Mouse (Mus musculus): ENCODE data around the gene Ergic1. TPM values are rescaled to one million over a fixed set of nuclear protein-coding genes. Genes with fewer than 3 reads are reported as not detected.

Gene Ergic1
- polyA plus RNA-seq, 1 experiment from 2014 or later = 34.4 TPM

DNA sequence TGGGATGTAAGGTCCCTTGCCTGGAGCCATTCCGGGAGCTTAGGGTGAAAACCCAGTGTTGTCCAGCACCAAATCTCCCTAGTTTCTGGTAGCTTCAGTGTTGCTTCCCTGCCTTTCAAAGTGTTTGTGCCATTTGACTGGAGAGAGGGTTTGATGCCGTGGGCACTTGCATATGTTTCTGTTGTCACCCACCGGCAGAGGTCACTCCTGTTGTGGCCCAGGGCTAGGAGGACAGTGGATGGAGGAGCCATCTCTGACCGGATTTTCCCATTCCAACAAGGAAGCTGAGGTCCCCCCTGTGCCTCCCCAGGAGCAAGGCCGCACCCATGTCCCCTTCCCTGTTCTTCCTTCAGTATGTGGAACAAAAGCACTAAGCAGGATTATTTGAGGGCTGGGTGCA is 128.9 kb downstream of the Ergic1 start:
- no peak overlapping the region for H3K4me2 ChIP-seq (ENCODE audit: low read depth, low read length)
- no peak overlapping the region for H3K4me3 ChIP-seq (ENCODE audit: low read depth, low read length)
- peaks cover 8% of the 10 kb centered on the region for H3K36me3 ChIP-seq (replicated peaks; ENCODE audit: insufficient read depth, low read length)
- H3K27ac ChIP-seq (ENCODE audit: low read depth) = no peak overlapping the region; the same call in 1 of the 2 replicates
- WGBS (ENCODE audit: insufficient replicate concordance) = 80% methylated on average over 5 of the region's 5 CpGs
- H3K4me1 ChIP-seq (ENCODE audit: insufficient read depth) = peaks cover 5% of the 10 kb centered on the region; the same call in 1 of the 2 replicates
- H3K9ac ChIP-seq (replicated peaks) = no peak overlapping the region
- DNase-seq (no peak), ATAC-seq (no peak)
- no peaks in the 10 kb centered on the region for H3K27me3 ChIP-seq (ENCODE audit: insufficient read depth, low read length)
- no peak for TF ChIP-seq EP300 (IDR thresholded peaks at IDR 0.05; ENCODE audit: low read depth)
- TF ChIP-seq CTCF (IDR thresholded peaks at IDR 0.05; ENCODE audit: low read depth) = no peak
- no peaks in the 10 kb centered on the region for H3K9me3 ChIP-seq (ENCODE audit: low read length)

DNA sequence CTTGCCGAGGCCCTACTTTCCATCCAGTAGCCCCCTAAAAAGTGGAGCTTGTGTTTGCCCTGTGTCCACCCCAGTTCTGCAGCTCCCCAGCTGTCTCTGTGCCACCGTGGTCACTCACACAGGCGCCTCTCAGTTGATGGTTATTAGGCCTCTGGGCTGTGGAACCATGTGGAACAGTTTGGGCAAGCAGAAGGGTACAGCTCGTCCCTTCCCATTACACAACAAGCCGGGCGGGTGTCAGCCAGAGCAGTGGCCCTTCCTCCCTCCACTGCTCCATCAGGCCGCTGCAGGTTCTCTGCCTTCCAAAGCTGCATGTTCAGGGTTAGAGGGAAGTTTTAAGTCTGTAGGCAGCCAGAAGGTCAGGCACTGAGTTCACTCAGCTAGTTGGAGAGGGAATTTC is 129.8 kb downstream of the Ergic1 start:
- Histone ChIP-seq H3K36me3 (replicated peaks; ENCODE audit: insufficient read depth, low read length) (peaks cover 17% of the 10 kb centered on the region), H3K27ac (ENCODE audit: low read depth) (0 out of 2 replicates have a peak overlapping the region, but pooled peaks have one; percentile 29), H3K4me1 (ENCODE audit: insufficient read depth) (peaks cover 5% of the 10 kb centered on the region; the same call in 1 of the 2 replicates), H3K27me3 (ENCODE audit: insufficient read depth, low read length) (no peaks in the 10 kb centered on the region), H3K4me2 (ENCODE audit: low read depth, low read length) (no peak overlapping the region), H3K9ac (replicated peaks) (no peak overlapping the region), H3K9me3 (ENCODE audit: low read length) (no peaks in the 10 kb centered on the region), H3K4me3 (ENCODE audit: low read depth, low read length) (no peak overlapping the region)
- DNase-seq (peak; percentile 48), ATAC-seq (peak; percentile 86)
- 0 out of 2 replicates have a peak, but pooled peaks have one; percentile 39 for TF ChIP-seq EP300 (IDR thresholded peaks at IDR 0.05; ENCODE audit: low read depth)
- TF ChIP-seq CTCF (IDR thresholded peaks at IDR 0.05; ENCODE audit: low read depth) = no peak
- 73% methylated on average over 7 of the region's 7 CpGs for WGBS (ENCODE audit: insufficient replicate concordance)

DNA sequence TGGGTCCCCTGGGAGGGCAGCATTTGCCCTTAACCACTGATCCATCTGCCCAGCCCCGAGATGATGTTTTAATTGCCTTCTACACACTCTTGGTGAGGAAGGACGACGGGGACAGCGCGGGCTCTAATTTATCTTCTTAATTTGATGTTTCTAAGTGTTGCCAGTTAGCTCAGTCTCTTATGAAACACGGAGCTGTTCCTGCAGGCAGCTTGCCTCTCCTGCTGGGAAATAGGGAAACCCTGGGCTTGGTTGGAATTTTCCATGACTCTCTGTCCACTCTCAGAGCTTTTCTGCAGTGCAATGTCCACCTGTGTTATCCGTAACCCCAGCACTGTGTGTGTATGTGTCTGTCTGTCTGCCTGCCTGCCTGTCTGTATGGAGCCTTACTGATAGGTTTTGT is 132.1 kb downstream of the Ergic1 start:
- Histone ChIP-seq H3K27ac (ENCODE audit: low read depth) (no peak overlapping the region), H3K9ac (replicated peaks) (no peak overlapping the region; the same call in 1 of the 2 replicates), H3K4me2 (ENCODE audit: low read depth, low read length) (no peak overlapping the region), H3K27me3 (ENCODE audit: insufficient read depth, low read length) (no peaks in the 10 kb centered on the region), H3K4me3 (ENCODE audit: low read depth, low read length) (no peak overlapping the region), H3K4me1 (ENCODE audit: insufficient read depth) (peaks cover 5% of the 10 kb centered on the region; the same call in 1 of the 2 replicates), H3K36me3 (replicated peaks; ENCODE audit: insufficient read depth, low read length) (peaks cover 35% of the 10 kb centered on the region), H3K9me3 (ENCODE audit: low read length) (no peaks in the 10 kb centered on the region)
- no peak for ATAC-seq
- TF ChIP-seq EP300 (IDR thresholded peaks at IDR 0.05; ENCODE audit: low read depth) (no peak), CTCF (IDR thresholded peaks at IDR 0.05; ENCODE audit: low read depth) (no peak)
- WGBS (ENCODE audit: insufficient replicate concordance) = 85% methylated on average over 7 of the region's 7 CpGs
- no peak for DNase-seq

DNA sequence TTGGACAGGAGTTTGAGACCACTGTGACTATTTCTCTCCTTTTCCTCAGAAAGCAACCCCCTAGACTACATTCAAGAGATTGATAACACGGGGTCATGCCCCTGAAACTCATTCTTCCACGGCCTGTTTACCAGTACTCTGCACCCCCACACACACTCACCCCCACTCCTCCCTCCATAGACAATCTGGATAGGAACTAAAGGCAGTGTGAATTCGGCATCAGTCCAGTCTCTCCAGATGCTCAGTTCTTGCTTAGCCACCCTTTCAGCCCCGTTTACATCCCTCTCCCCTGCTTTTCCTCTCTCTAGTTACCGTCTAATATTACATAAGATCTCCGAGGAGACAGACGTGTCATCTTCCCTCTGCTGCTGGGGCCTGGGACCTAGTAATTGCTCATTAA is 132.9 kb downstream of the Ergic1 start:
- WGBS (ENCODE audit: insufficient replicate concordance) = 67% methylated on average over 7 of the region's 7 CpGs
- Histone ChIP-seq H3K9ac (replicated peaks) (no peak overlapping the region), H3K4me3 (ENCODE audit: low read depth, low read length) (no peak overlapping the region), H3K4me1 (ENCODE audit: insufficient read depth) (peaks cover 5% of the 10 kb centered on the region; the same call in 1 of the 2 replicates), H3K36me3 (replicated peaks; ENCODE audit: insufficient read depth, low read length) (peaks cover 38% of the 10 kb centered on the region), H3K9me3 (ENCODE audit: low read length) (no peaks in the 10 kb centered on the region), H3K27me3 (ENCODE audit: insufficient read depth, low read length) (no peaks in the 10 kb centered on the region), H3K27ac (ENCODE audit: low read depth) (no peak overlapping the region), H3K4me2 (ENCODE audit: low read depth, low read length) (no peak overlapping the region)
- no peak for ATAC-seq
- DNase-seq = no peak
- TF ChIP-seq CTCF (IDR thresholded peaks at IDR 0.05; ENCODE audit: low read depth) = no peak
- no peak for TF ChIP-seq EP300 (IDR thresholded peaks at IDR 0.05; ENCODE audit: low read depth)

DNA sequence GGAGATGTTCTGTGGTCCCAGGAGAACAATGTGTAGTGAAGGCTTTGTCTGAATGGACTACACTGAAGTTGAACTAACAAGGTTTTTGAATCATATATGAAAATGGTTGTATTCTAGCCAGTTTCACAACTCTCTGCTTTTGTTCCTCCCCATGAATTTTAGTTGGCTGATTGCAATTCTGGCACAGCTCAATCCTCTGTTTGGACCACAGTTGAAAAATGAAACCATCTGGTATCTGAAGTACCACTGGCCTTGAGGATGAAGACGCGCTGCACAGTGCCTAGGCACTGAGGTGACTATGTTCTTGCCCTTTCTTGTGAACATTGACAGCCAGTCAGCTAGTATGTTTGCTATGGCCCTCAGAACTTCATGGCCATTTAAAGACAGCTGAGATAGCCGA is 133.9 kb downstream of the Ergic1 start:
- 89% methylated on average over 3 of the region's 3 CpGs for WGBS (ENCODE audit: insufficient replicate concordance)
- ATAC-seq (no peak), DNase-seq (no peak)
- Histone ChIP-seq H3K4me1 (ENCODE audit: insufficient read depth) (peaks cover 8% of the 10 kb centered on the region; the same call in 1 of the 2 replicates), H3K27ac (ENCODE audit: low read depth) (no peak overlapping the region), H3K9me3 (ENCODE audit: low read length) (no peaks in the 10 kb centered on the region), H3K4me3 (ENCODE audit: low read depth, low read length) (no peak overlapping the region), H3K9ac (replicated peaks) (no peak overlapping the region), H3K27me3 (ENCODE audit: insufficient read depth, low read length) (no peaks in the 10 kb centered on the region), H3K4me2 (ENCODE audit: low read depth, low read length) (no peak overlapping the region), H3K36me3 (replicated peaks; ENCODE audit: insufficient read depth, low read length) (peaks cover 40% of the 10 kb centered on the region)
- TF ChIP-seq EP300 (IDR thresholded peaks at IDR 0.05; ENCODE audit: low read depth) (no peak), CTCF (IDR thresholded peaks at IDR 0.05; ENCODE audit: low read depth) (no peak)

DNA sequence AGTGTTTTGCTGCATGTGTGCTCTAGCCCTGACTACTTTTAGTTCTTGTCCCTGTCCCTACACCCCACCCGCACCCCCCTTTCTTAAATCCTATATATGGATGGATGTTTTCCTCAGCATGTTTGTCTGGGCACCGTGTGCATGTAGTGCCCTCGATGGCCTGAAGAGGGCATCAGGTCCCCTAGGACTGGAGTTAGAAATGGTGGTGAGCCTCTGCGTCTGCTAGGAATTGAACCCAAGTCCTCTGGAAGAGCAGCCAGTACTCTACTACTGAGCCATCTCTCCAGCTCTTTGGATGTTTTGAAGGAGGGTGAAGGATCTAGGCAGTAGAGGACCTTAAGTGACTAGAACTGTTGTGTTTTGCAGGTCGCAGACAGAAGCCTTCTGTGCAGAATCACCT is 137.6 kb downstream of the Ergic1 start:
- Histone ChIP-seq H3K4me3 (ENCODE audit: low read depth, low read length) (no peak overlapping the region), H3K27me3 (ENCODE audit: insufficient read depth, low read length) (no peaks in the 10 kb centered on the region), H3K4me1 (ENCODE audit: insufficient read depth) (peaks cover 13% of the 10 kb centered on the region; the same call in 1 of the 2 replicates), H3K9ac (replicated peaks) (no peak overlapping the region), H3K4me2 (ENCODE audit: low read depth, low read length) (no peak overlapping the region), H3K9me3 (ENCODE audit: low read length) (no peaks in the 10 kb centered on the region), H3K27ac (ENCODE audit: low read depth) (no peak overlapping the region), H3K36me3 (replicated peaks; ENCODE audit: insufficient read depth, low read length) (peaks cover 40% of the 10 kb centered on the region)
- ATAC-seq (no peak), DNase-seq (peak; percentile 45)
- WGBS (ENCODE audit: insufficient replicate concordance) = 80% methylated on average over 5 of the region's 5 CpGs
- peak; percentile 76 for TF ChIP-seq CTCF (IDR thresholded peaks at IDR 0.05; ENCODE audit: low read depth)
- TF ChIP-seq EP300 (IDR thresholded peaks at IDR 0.05; ENCODE audit: low read depth) = no peak

Data from liver, postnatal 0 days (tissue).